Comparison of ENCODE assay signal across 8 mouse cellular contexts in genomic region chr9:105642460-105643371, GRCm38 (mm10). TPM values are rescaled to one million over a fixed set of nuclear protein-coding genes. Genes with fewer than 3 reads are reported as not detected.
DNase-seq lines count a peak whose midpoint lies in the region; ATAC-seq lines count a peak whose summit lies in the region.

Pik3r4 (plus strand) TSS chr9:105642978.

- H3K9ac ChIP-seq in hindbrain, embryonic 16.5 days (ENCODE audit: low read depth, low read length), result peak within 1 kb of the TSS; percentile 97

- peak within 1 kb of the TSS; percentile 80 for H3K27ac ChIP-seq in hindbrain, embryonic 16.5 days (ENCODE audit: low read depth, low read length)
- peak within 1 kb of the TSS; percentile 28; the same call in 1 of the 2 replicates for H3K27ac ChIP-seq in macrophage

- peaks cover 11% of the 10 kb centered on the region for H3K4me1 ChIP-seq in hindbrain, embryonic 16.5 days (ENCODE audit: control insufficient read depth, insufficient read depth, low read depth, low read length)

- peak within 1 kb of the TSS; percentile 96 for H3K4me2 ChIP-seq in hindbrain, embryonic 16.5 days (ENCODE audit: low read length)

- no peaks in the 10 kb centered on the region for H3K9me3 ChIP-seq in hindbrain, embryonic 16.5 days (ENCODE audit: control insufficient read depth, low read length)

- H3K27me3 ChIP-seq in hindbrain, embryonic 16.5 days (replicated peaks; ENCODE audit: control insufficient read depth, insufficient read depth, low read length), result no peaks in the 10 kb centered on the region

- DNase-seq in WW6 (ENCODE audit: low read depth, low spot score), result peak; percentile 71
- peak; percentile 37 to 70 for DNase-seq in cerebellum, postnatal 4 days (ENCODE audit: low spot score in 2 of 2)
- peak; percentile 88 for DNase-seq in gastrocnemius, adult 18-20 months (ENCODE audit: low spot score)
- DNase-seq in left cerebral cortex, adult 18-20 months (ENCODE audit: low spot score in 2 of 2), result peak; percentile 85 to 90
- DNase-seq in right cerebral cortex, adult 18-20 months, result peak; percentile 94
- DNase-seq in urinary bladder, postnatal 10 days (ENCODE audit: low spot score), result peak; percentile 43

- peaks cover 40% of the 10 kb centered on the region; the same call in 1 of the 2 replicates for H3K79me2 ChIP-seq in macrophage (ENCODE audit: inconsistent target)

- peaks cover 4% of the 10 kb centered on the region; the same call in 1 of the 2 replicates for H3K36me3 ChIP-seq in hindbrain, embryonic 16.5 days (ENCODE audit: control insufficient read depth, insufficient read depth, low read length)
- H3K36me3 ChIP-seq in macrophage (ENCODE audit: inconsistent target), result peaks cover 16% of the 10 kb centered on the region

- ATAC-seq in hindbrain, embryonic 16.5 days, result peak; percentile 94

- H3K4me3 ChIP-seq in hindbrain, embryonic 16.5 days (ENCODE audit: low read length), result peak within 1 kb of the TSS; percentile 97
- peak within 1 kb of the TSS; percentile 80 for H3K4me3 ChIP-seq in macrophage (ENCODE audit: inconsistent target)

- WGBS in hindbrain, embryonic 16.5 days, result 4% methylated on average over 37 of the region's 37 CpGs
- 4% methylated on average over 37 of the region's 37 CpGs for WGBS in macrophage (ENCODE audit: missing documents)

RNA-seq across cellular contexts. Expression of gene Pik3r4, which starts in this region (rescaled TPM):
- total RNA-seq in gastrocnemius, adult 18-20 months (2021), result 10 to 100 TPM; 10.3 to 12.8 TPM
- 16.3 and 17.7 TPM in 2 replicates for polyA plus RNA-seq in hindbrain, embryonic 16.5 days (2015; fragmentation: Nextera tagmentation; extraction: Ambion mirVana)
- total RNA-seq in left cerebral cortex, adult 18-20 months (2021), result 10 to 100 TPM; 41.2 to 47.9 TPM
- total RNA-seq in macrophage (2018; cell fraction: chromatin; rRNA removed), result 10 to 100 TPM; 21.7 to 84.7 (median 54.3) TPM
- 10 to 100 TPM; 15.9 to 37.5 (median 25.9) TPM for total RNA-seq in macrophage (2018; cell fraction: cytosol; rRNA removed)
- 10 to 100 TPM; 32.9 to 75.0 (median 47.2) TPM for total RNA-seq in macrophage (2018; cell fraction: nucleus; rRNA removed)
- polyA plus RNA-seq in macrophage (2018), result 21.2 to 26.9 TPM (median 25.8 TPM) in 3 replicates

Comparison
In these comparisons a context has a peak if more than half of its experiments do, and no peak if none do; other contexts are left out.
1. Peak in every context shown above with its lines: DNase-seq, ATAC-seq, H3K4me3 ChIP-seq and H3K27ac ChIP-seq.
2. DNase-seq: peak in every context shown above with its lines; median percentile 94 in right cerebral cortex, adult 18-20 months; 88 in gastrocnemius, adult 18-20 months; 88 in left cerebral cortex, adult 18-20 months; 71 in WW6; 54 in cerebellum, postnatal 4 days; 43 in urinary bladder, postnatal 10 days.